Mouse (Mus musculus) limb, embryonic 11.5 days (tissue): ENCODE measurements around the gene Aldh1l1. TPM values are rescaled to one million over a fixed set of nuclear protein-coding genes. Genes with fewer than 3 reads are reported as not detected.

Experiments
- ATAC-seq: fragments of 200-750 bp; cut with Nextera tagmentation; 2 replicates; pipeline ENCODE4 v1.8.0; 2017; ENCODE audit warnings: low read depth; ENCODE audit not compliant: insufficient number of reproducible peaks, low FRiP score, low TSS enrichment
- DNase-seq: peaks from one replicate; pipeline ENCODE4 v3.0.0-alpha.2; 2015; ENCODE audit warnings: low spot score
- H3K27ac ChIP-seq: fragments of 300-500 bp; sonication (generic); replicated peaks from 2 replicates; pipeline ENCODE4 v1.5.1; 2014; ENCODE audit warnings: low read depth, mild to moderate bottlenecking, low read length
- H3K27me3 ChIP-seq: fragments of 300-500 bp; sonication (generic); 2 replicates; pipeline ENCODE4 v1.6.1; 2014; ENCODE audit warnings: mild to moderate bottlenecking, low read length, mixed read lengths; ENCODE audit not compliant: control insufficient read depth, insufficient read depth
- H3K36me3 ChIP-seq: fragments of 300-500 bp; sonication (generic); 2 replicates; pipeline ENCODE4 v1.6.1; 2014; ENCODE audit warnings: mild to moderate bottlenecking, low read length, moderate library complexity, mixed read lengths; ENCODE audit not compliant: control insufficient read depth, insufficient read depth
- H3K4me1 ChIP-seq: fragments of 300-500 bp; sonication (generic); 2 replicates; pipeline ENCODE4 v1.6.1; 2014; ENCODE audit warnings: low read length, mixed read lengths; ENCODE audit not compliant: control insufficient read depth, insufficient read depth
- H3K4me2 ChIP-seq: fragments of 300-500 bp; sonication (generic); 2 replicates; pipeline ENCODE4 v1.6.1; 2014; ENCODE audit warnings: low read depth, mild to moderate bottlenecking, moderate library complexity; ENCODE audit not compliant: severe bottlenecking
- H3K4me3 ChIP-seq: fragments of 300-500 bp; sonication (generic); 2 replicates; pipeline ENCODE4 v1.5.1; 2014; ENCODE audit warnings: low read depth, low read length
- H3K9ac ChIP-seq: fragments of 300-500 bp; sonication (generic); 2 replicates; pipeline ENCODE4 v1.6.1; 2014; ENCODE audit warnings: mild to moderate bottlenecking, low read length
- H3K9me3 ChIP-seq: fragments of 300-500 bp; sonication (generic); 2 replicates; pipeline ENCODE4 v1.6.1; 2016; ENCODE audit warnings: low read length; ENCODE audit not compliant: control insufficient read depth
- WGBS: fragments of 180-500 bp; shearing (Covaris S2); extraction: QIAGEN DNeasy Blood & Tissue Kit; methylation state at CpG from one replicate; pipeline ENCODE4 v1.1.7; 2014; 5-methylcytosine and 5-hydroxymethylcytosine counted together
- polyA plus RNA-seq: library from polyadenylated mRNA; unstranded; fragments of >200 nt; fragmentation: Nextera tagmentation; extraction: Ambion mirVana; gene quantifications from 2 replicates; pipeline ENCODE4 v1.2.1, GENCODE M21; 2014

Aldh1l1 gene
- polyA plus RNA-seq, 1 experiment from 2014 or later = 0.57 TPM

DNA sequence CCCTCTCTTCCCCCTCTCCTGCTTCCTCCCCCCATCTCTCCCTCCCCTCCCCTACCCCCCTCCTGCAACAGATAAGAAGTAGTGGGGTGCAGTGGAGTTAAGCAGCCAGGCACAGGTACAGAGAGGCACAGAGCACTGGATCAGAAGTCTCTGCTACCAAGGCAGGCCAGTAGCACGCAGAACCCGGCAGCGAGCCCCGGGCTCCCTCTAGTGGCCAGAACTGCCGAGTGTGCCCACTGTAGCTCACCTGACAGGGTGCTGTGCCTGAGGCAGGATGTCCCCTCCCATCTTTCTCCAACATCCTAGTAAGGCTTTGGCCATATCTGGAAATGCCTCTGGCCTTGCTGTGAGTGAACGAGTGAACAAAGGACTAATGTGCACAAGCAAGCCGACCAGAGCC lies 51.7 kb downstream of the Aldh1l1 start:
- ATAC-seq (peak; percentile 70), DNase-seq (peak; percentile 90)
- Histone ChIP-seq H3K4me1 (no peaks in the 10 kb centered on the region), H3K36me3 (no peaks in the 10 kb centered on the region), H3K27ac (no peak overlapping the region), H3K4me3 (no peak overlapping the region), H3K9ac (no peak overlapping the region), H3K4me2 (no peak overlapping the region), H3K9me3 (no peaks in the 10 kb centered on the region), H3K27me3 (no peaks in the 10 kb centered on the region)
- 5% methylated on average over 7 of the region's 7 CpGs for WGBS

DNA sequence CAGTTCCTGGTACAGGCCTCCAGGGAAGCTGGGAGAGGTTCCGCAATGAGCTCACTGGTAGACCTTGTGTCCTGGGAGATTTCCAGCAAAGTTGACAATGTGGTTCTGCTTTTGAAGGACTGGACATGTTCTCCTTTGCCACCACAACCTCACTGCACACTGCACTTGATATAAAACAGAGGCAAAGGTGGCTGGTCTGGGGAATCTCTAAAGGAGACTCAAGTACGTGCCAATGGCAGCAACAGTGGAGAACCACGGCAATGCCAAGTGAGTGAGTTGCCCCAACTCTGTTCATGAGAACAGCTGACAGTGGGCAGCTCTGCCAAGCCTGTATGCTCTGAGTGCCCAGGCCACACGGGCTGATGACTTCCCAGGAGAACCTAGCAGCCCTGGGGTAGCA lies 53.0 kb downstream of the Aldh1l1 start:
- no peak overlapping the region for H3K4me3 ChIP-seq
- WGBS = 96% methylated on average over 4 of the region's 4 CpGs
- H3K27ac ChIP-seq = no peak overlapping the region
- ATAC-seq = no peak
- H3K27me3 ChIP-seq = no peaks in the 10 kb centered on the region
- no peak for DNase-seq
- H3K9ac ChIP-seq = no peak overlapping the region
- H3K4me1 ChIP-seq = no peaks in the 10 kb centered on the region
- no peaks in the 10 kb centered on the region for H3K9me3 ChIP-seq
- no peaks in the 10 kb centered on the region for H3K36me3 ChIP-seq
- H3K4me2 ChIP-seq = no peak overlapping the region

DNA sequence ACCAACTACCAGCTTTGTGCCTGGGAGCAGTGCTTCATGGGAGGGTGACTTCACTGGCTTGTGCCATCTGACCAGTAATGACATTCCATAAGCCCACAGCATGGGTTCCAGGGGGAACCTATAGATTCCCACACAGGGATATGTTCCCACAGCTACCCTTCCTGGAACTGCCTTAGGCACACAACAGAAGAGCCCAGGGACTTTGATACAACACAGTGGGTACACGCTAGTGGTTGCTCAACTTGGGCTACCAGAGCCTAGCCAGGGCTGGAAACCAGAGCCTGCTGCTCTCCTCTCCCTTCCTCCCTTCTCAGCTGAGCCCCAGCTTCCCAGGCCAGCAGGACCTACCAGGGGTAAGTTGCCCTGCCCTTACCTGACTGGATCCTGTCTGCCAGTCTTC lies 54.3 kb downstream of the Aldh1l1 start:
- Histone ChIP-seq H3K4me3 (no peak overlapping the region), H3K36me3 (no peaks in the 10 kb centered on the region), H3K9ac (no peak overlapping the region), H3K9me3 (no peaks in the 10 kb centered on the region), H3K27ac (no peak overlapping the region), H3K4me1 (no peaks in the 10 kb centered on the region), H3K27me3 (no peaks in the 10 kb centered on the region), H3K4me2 (no peak overlapping the region)
- no peak for DNase-seq
- ATAC-seq = no peak
- WGBS = 85% methylated on average over 1 of the region's 1 CpGs

DNA sequence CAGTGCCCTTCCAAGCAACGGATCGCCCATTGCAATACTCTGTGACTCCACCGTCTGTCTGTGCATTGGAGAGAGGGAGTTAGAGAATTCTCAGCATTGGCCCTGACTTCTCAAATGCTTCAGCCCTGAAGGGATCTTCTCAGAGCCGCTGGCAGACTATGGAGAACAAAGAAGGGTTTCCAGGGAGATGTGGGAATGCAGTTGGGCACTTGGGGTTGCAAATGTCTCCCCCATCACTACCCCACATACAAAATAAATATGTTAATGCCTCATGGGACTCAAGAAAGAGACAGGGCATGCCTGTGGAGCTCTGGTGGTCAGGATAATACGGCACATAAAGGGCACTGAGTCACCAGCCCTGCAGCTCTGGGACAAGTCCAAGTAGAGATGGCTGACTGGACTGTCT lies 55.1 kb downstream of the Aldh1l1 start:
- H3K27me3 ChIP-seq = no peaks in the 10 kb centered on the region
- H3K9me3 ChIP-seq = no peaks in the 10 kb centered on the region
- H3K4me3 ChIP-seq = no peak overlapping the region
- no peak overlapping the region for H3K9ac ChIP-seq
- ATAC-seq (no peak), DNase-seq (no peak)
- H3K36me3 ChIP-seq = no peaks in the 10 kb centered on the region
- H3K4me2 ChIP-seq = no peak overlapping the region
- H3K27ac ChIP-seq = no peak overlapping the region
- no peaks in the 10 kb centered on the region for H3K4me1 ChIP-seq
- 77% methylated on average over 5 of the region's 5 CpGs for WGBS

DNA sequence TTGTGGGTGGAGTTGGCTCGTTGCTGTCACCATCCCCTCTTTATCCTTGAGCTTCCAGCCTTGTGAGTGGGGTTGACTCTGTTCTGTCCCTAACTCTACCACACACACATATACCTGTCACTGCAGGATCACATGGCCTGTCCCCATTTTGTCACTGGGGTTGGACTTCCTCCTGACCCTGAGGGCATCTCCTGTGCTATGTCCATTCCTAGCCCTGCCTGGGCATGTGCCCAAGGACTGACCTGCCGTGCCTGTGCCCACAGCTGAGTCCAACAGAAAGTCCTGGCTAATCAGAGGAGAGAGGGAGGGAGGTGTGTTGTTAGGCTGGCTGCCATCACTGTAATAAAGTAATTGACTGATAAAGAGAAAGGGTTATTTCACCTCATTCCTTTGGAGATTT lies 58.2 kb downstream of the Aldh1l1 start:
- no peak overlapping the region for H3K4me3 ChIP-seq
- no peak overlapping the region for H3K9ac ChIP-seq
- ATAC-seq = no peak
- H3K9me3 ChIP-seq = no peaks in the 10 kb centered on the region
- no peaks in the 10 kb centered on the region for H3K36me3 ChIP-seq
- no peak overlapping the region for H3K27ac ChIP-seq
- no peak overlapping the region for H3K4me2 ChIP-seq
- H3K4me1 ChIP-seq = no peaks in the 10 kb centered on the region
- DNase-seq = no peak
- WGBS = 63% methylated on average over 2 of the region's 2 CpGs
- H3K27me3 ChIP-seq = no peaks in the 10 kb centered on the region

DNA sequence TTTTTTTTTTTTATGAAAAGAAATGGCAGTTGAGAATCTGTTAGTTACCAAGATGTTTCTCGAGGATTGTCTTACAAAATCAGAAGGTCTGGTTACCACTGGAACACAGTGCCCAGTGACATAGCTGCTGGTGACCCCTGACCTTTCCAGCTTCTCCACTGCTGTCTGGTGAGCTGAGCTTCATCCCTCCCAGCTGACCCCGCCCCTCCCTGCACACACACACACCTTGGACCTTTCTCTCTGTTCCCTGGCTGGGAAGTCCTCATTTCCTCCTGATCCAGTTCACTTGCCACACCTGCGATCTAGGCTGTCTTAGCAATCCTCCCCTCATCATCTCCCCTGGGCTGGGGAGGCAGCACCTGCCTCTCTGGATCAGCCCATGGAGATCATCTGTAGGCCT lies 60.0 kb downstream of the Aldh1l1 start:
- WGBS = 68% methylated on average over 3 of the region's 3 CpGs
- Histone ChIP-seq H3K9me3 (no peaks in the 10 kb centered on the region), H3K9ac (no peak overlapping the region), H3K4me3 (no peak overlapping the region), H3K4me2 (no peak overlapping the region), H3K27ac (no peak overlapping the region), H3K36me3 (no peaks in the 10 kb centered on the region), H3K4me1 (no peaks in the 10 kb centered on the region), H3K27me3 (no peaks in the 10 kb centered on the region)
- no peak for ATAC-seq
- DNase-seq = no peak

DNA sequence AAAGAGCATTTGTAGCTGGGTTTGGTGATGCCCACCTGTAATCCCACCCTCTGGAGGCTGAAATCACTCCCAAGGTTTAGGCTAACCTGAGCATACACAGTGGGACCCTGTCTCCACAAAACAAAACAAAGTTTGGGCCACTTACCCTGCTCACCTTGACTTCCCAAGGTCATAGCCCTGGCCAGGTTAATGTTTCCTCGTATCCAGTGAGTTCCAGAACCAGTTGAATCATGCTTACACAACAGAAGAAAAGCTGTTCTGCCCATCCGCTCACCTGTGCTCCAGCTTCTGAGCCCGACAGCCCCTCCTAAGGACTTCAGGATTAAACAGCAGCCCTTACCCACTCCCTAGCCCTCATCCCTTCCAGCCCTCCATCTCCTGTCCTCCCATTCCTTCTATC lies 60.8 kb downstream of the Aldh1l1 start:
- Histone ChIP-seq H3K9me3 (no peaks in the 10 kb centered on the region), H3K27ac (no peak overlapping the region), H3K27me3 (no peaks in the 10 kb centered on the region), H3K9ac (no peak overlapping the region), H3K36me3 (no peaks in the 10 kb centered on the region), H3K4me3 (no peak overlapping the region), H3K4me2 (no peak overlapping the region), H3K4me1 (no peaks in the 10 kb centered on the region)
- 71% methylated on average over 3 of the region's 3 CpGs for WGBS
- DNase-seq (no peak), ATAC-seq (no peak)

DNA sequence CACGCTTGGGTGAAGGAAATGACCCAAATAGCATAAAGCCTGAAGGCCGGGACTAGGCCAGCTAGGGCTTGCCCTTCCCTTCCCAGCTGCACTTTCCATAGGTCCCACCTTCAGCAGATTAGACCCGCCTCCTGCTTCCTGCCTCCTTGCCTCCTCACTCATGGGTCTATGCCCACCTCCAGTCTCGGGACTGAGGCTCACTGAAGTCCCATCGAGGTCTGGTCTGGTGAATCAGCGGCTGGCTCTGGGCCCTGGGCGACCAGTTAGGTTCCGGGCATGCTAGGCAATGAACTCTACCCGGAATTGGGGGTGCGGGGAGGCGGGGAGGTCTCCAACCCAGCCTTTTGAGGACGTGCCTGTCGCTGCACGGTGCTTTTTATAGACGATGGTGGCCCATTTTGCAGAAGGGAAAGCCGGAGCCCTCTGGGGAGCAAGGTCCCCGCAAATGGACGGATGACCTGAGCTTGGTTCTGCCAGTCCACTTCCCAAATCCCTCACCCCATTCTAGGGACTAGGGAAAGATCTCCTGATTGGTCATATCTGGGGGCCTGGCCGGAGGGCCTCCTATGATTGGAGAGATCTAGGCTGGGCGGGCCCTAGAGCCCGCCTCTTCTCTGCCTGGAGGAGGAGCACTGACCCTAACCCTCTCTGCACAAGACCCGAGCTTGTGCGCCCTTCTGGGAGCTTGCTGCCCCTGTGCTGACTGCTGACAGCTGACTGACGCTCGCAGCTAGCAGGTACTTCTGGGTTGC lies 64.1 kb downstream of the Aldh1l1 start:
- ATAC-seq = peak; percentile 83; the same call in 1 of the 2 replicates
- Histone ChIP-seq H3K4me3 (peak overlapping the region; percentile 15; the same call in 1 of the 2 replicates), H3K27ac (no peak overlapping the region), H3K4me2 (peak overlapping the region; percentile 39), H3K9ac (no peak overlapping the region), H3K27me3 (no peaks in the 10 kb centered on the region), H3K9me3 (no peaks in the 10 kb centered on the region), H3K4me1 (no peaks in the 10 kb centered on the region), H3K36me3 (no peaks in the 10 kb centered on the region)
- DNase-seq = peak; percentile 69
- WGBS = 9% methylated on average over 25 of the region's 25 CpGs

DNA sequence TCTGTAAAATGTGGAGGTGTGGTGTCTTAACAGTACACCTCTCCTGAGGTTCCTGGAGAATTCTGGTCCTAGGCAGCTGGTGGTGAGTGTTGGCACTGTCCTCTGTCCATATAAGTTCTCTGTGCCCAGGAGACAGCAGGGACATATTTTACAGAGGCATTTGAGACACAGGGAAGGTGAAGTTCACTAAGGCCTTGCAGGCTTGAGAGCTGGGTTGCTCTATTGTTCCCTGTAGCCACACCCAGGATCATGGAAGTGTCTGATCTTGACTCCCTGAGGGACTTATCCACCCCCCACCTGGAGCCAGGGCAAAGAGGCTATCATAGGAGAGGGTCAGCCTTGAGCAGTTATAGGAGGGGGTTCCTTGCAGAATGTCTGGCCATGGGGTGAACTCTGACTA lies 65.0 kb downstream of the Aldh1l1 start:
- Histone ChIP-seq H3K27me3 (no peaks in the 10 kb centered on the region), H3K4me3 (no peak overlapping the region), H3K36me3 (no peaks in the 10 kb centered on the region), H3K4me2 (no peak overlapping the region), H3K9ac (no peak overlapping the region), H3K9me3 (no peaks in the 10 kb centered on the region), H3K27ac (no peak overlapping the region), H3K4me1 (no peaks in the 10 kb centered on the region)
- no peak for ATAC-seq
- DNase-seq = no peak
